Mouse (Mus musculus) heart, adult 2 months (tissue): ENCODE data around the gene Plcg2. TPM values are rescaled to one million over a fixed set of nuclear protein-coding genes. Genes with fewer than 3 reads are reported as not detected.

ENCODE experiments used
- DNase-seq, 2 experiments: peaks; one replicate each; pipeline ENCODE4 v3.0.0; 2021
- H3K27ac ChIP-seq: fragments of 200-600 bp; 2 replicates; pipeline ENCODE4 v1.8.1; 2022
- H3K27me3 ChIP-seq: fragments of 200-500 bp; 2 replicates; pipeline ENCODE4 v1.6.1; 2012; ENCODE audit warnings: mild to moderate bottlenecking, low read length, inconsistent platforms, mixed read lengths; ENCODE audit not compliant: control insufficient read depth, insufficient read depth
- H3K36me3 ChIP-seq: fragments of 200-500 bp; 2 replicates; pipeline ENCODE4 v1.6.1; 2012; ENCODE audit warnings: low read length, inconsistent platforms; ENCODE audit not compliant: control insufficient read depth, insufficient read depth
- H3K4me1 ChIP-seq: fragments of 200-500 bp; 2 replicates; pipeline ENCODE4 v1.6.1; 2011; ENCODE audit warnings: low read length; ENCODE audit not compliant: control insufficient read depth, insufficient read depth
- H3K4me3 ChIP-seq: fragments of 200-600 bp; 2 replicates; pipeline ENCODE4 v1.8.1; 2022
- H3K79me2 ChIP-seq: fragments of 200-500 bp; replicated peaks from 2 replicates; pipeline ENCODE4 v1.6.1; 2012; ENCODE audit warnings: mild to moderate bottlenecking, inconsistent platforms, low read length, moderate library complexity, mixed read lengths; ENCODE audit not compliant: control insufficient read depth, insufficient read depth
- H3K9ac ChIP-seq: fragments of 200-500 bp; 2 replicates; pipeline ENCODE4 v1.6.1; 2012; ENCODE audit warnings: low read depth, mild to moderate bottlenecking, control low read depth, inconsistent platforms, low read length, mixed read lengths
- CTCF ChIP-seq: fragments of 200-600 bp; IDR thresholded peaks from 2 replicates; pipeline ENCODE4 v1.8.1; 2022; ENCODE audit warnings: antibody characterized with exemption, mild to moderate bottlenecking, moderate library complexity
- EP300 ChIP-seq: fragments of 200-500 bp; IDR thresholded peaks from 2 replicates; pipeline ENCODE4 v1.6.1; 2011; ENCODE audit warnings: low read depth, low read length, control low read depth; ENCODE audit not compliant: insufficient read depth
- POLR2A ChIP-seq: fragments of 200-500 bp; IDR thresholded peaks from 2 replicates; pipeline ENCODE4 v1.6.1; 2011; ENCODE audit warnings: mild to moderate bottlenecking, low read depth, low read length, control low read depth; ENCODE audit not compliant: insufficient read depth
- WGBS: fragments of 180-500 bp; shearing (Covaris S2); methylation state at CpG from one replicate; pipeline ENCODE4 v1.1.7; 2018; 5-methylcytosine and 5-hydroxymethylcytosine counted together
- intact Hi-C: fragments of 180-260 bp; cut with DNase I; formaldehyde crosslinking; loops from one replicate; pipeline ENCODE4 v1.15.1; 2025
- polyA plus RNA-seq: library from polyadenylated mRNA; depleted of rRNA; stranded (reverse); fragments of >200 nt; gene quantifications from 2 replicates; pipeline ENCODE4 v1.2.3, GENCODE M21; 2012
- total RNA-seq, 2 experiments: library from RNA; stranded (reverse); gene quantifications; 2 replicates each; pipeline ENCODE4 v1.2.3; 2021

Plcg2 gene
- total and polyA plus RNA-seq, 3 experiments, result 5.4 to 5.8 (median 5.6) TPM

- 68% methylated on average over 13 of the region's 13 CpGs for WGBS
- no peak for DNase-seq
- Histone ChIP-seq H3K36me3 (no peaks in the 10 kb centered on the region), H3K27ac (no peak overlapping the region), H3K4me3 (no peak overlapping the region), H3K4me1 (no peaks in the 10 kb centered on the region), H3K79me2 (no peaks in the 10 kb centered on the region), H3K9ac (no peak overlapping the region), H3K27me3 (no peaks in the 10 kb centered on the region)
- intact Hi-C loops, result no loop called here
- no peak for TF ChIP-seq EP300
- no peak for TF ChIP-seq POLR2A
- TF ChIP-seq CTCF, result no peak
Measured at GRCm38 (mm10) chr8:117667349-117668124, 169.4 kb downstream of the Plcg2 start.

GRCm38 (mm10) chr8:117670461-117670860 is 172.4 kb downstream of the Plcg2 start:
- H3K27me3 ChIP-seq, result no peaks in the 10 kb centered on the region
- H3K79me2 ChIP-seq, result no peaks in the 10 kb centered on the region
- intact Hi-C loops, result no loop called here
- no peaks in the 10 kb centered on the region for H3K4me1 ChIP-seq
- WGBS, result 42% methylated on average over 11 of the region's 11 CpGs
- no peak overlapping the region for H3K9ac ChIP-seq
- H3K36me3 ChIP-seq, result no peaks in the 10 kb centered on the region
- H3K27ac ChIP-seq, result no peak overlapping the region
- TF ChIP-seq POLR2A, result no peak
- TF ChIP-seq CTCF, result no peak
- TF ChIP-seq EP300, result no peak
- no peak overlapping the region for H3K4me3 ChIP-seq
- no peak for DNase-seq

- intact Hi-C loops, result no loop called here
- 85% methylated on average over 3 of the region's 3 CpGs for WGBS
Measured at GRCm38 (mm10) chr8:117672558-117672957, 174.5 kb downstream of the Plcg2 start.

GRCm38 (mm10) chr8:117673430-117673830 is 175.3 kb downstream of the Plcg2 start, which contains the start of gene Sdr42e1:
Sdr42e1 (minus strand) TSS chr8:117673689.
- Histone ChIP-seq H3K27me3 (no peaks in the 10 kb centered on the region), H3K79me2 (no peaks in the 10 kb centered on the region), H3K36me3 (no peaks in the 10 kb centered on the region), H3K4me1 (no peaks in the 10 kb centered on the region), H3K9ac (peak within 1 kb of the TSS; percentile 79), H3K27ac (peak within 1 kb of the TSS; percentile 38; the same call in 1 of the 2 replicates), H3K4me3 (peak within 1 kb of the TSS; percentile 66)
- TF ChIP-seq CTCF (no peak), POLR2A (0 out of 2 replicates have a peak, but pooled peaks have one; percentile 20)
- peak; percentile 50 to 55 for DNase-seq
- intact Hi-C loops, result no loop called here
- 13% methylated on average over 17 of the region's 17 CpGs for WGBS

More at GRCm38 (mm10) chr8:117672558-117672957, 174.5 kb downstream of the Plcg2 start:
- H3K36me3 ChIP-seq, result no peaks in the 10 kb centered on the region
- no peak for DNase-seq
- H3K79me2 ChIP-seq, result no peaks in the 10 kb centered on the region
- no peaks in the 10 kb centered on the region for H3K27me3 ChIP-seq
- H3K9ac ChIP-seq, result no peak overlapping the region
- no peaks in the 10 kb centered on the region for H3K4me1 ChIP-seq
- H3K4me3 ChIP-seq, result no peak overlapping the region
- TF ChIP-seq POLR2A (no peak), EP300 (no peak), CTCF (no peak)
- no peak overlapping the region for H3K27ac ChIP-seq

- no peaks in the 10 kb centered on the region for H3K36me3 ChIP-seq
- H3K27me3 ChIP-seq, result no peaks in the 10 kb centered on the region
- no peak overlapping the region for H3K4me3 ChIP-seq
- 55% methylated on average over 5 of the region's 5 CpGs for WGBS
- no peaks in the 10 kb centered on the region for H3K4me1 ChIP-seq
- DNase-seq, result no peak
- no peak overlapping the region for H3K9ac ChIP-seq
- H3K27ac ChIP-seq, result no peak overlapping the region
- TF ChIP-seq EP300, result no peak
- no peak for TF ChIP-seq CTCF
- no peak for TF ChIP-seq POLR2A
- intact Hi-C loops, result no loop called here
- no peaks in the 10 kb centered on the region for H3K79me2 ChIP-seq
Measured at GRCm38 (mm10) chr8:117675171-117675570, 177.1 kb downstream of the Plcg2 start.

GRCm38 (mm10) chr8:117676460-117676859 is 178.4 kb downstream of the Plcg2 start:
- DNase-seq, result no peak
- intact Hi-C loops, result no loop called here
- 78% methylated on average over 9 of the region's 9 CpGs for WGBS

More at GRCm38 (mm10) chr8:117676460-117676859, 178.4 kb downstream of the Plcg2 start:
- H3K36me3 ChIP-seq, result no peaks in the 10 kb centered on the region
- no peaks in the 10 kb centered on the region for H3K79me2 ChIP-seq
- no peaks in the 10 kb centered on the region for H3K27me3 ChIP-seq
- H3K4me1 ChIP-seq, result no peaks in the 10 kb centered on the region
- H3K9ac ChIP-seq, result no peak overlapping the region
- no peak overlapping the region for H3K4me3 ChIP-seq
- TF ChIP-seq CTCF, result no peak
- no peak for TF ChIP-seq POLR2A
- no peak for TF ChIP-seq EP300
- no peak overlapping the region for H3K27ac ChIP-seq
